Mouse (Mus musculus): ENCODE data around the gene Magee2. TPM values are rescaled to one million over a fixed set of nuclear protein-coding genes. Genes with fewer than 3 reads are reported as not detected.

Gene Magee2
- not detected for total RNA-seq (2023)

GRCm38 (mm10) chrX:104856751-104857341, at the start of gene Magee2:
Gene Magee2 (minus strand): TSS chrX:104857267.

Other genes with a start within 250 kb of the Magee2 start
- 11.6 TPM for gene Zdhhc15, start 186.2 kb downstream of the Magee2 start, total RNA-seq (2023)
- gene Pbdc1, start 222.5 kb upstream of the Magee2 start, total RNA-seq (2023) = 35.4 TPM